Mouse (Mus musculus) adrenal gland, postnatal 10 days (tissue): ENCODE measurements around the gene Sptssa. TPM values are rescaled to one million over a fixed set of nuclear protein-coding genes. Genes with fewer than 3 reads are reported as not detected.
"Not testable (repeated sequence)": the region's sequence is repeated elsewhere in the genome, so short reads cannot be mapped to it uniquely, and the experiment has no call there.

Experiments
- DNase-seq: peaks from one replicate; pipeline ENCODE4 v3.0.0; 2021; ENCODE audit warnings: mixed read lengths
- long read RNA-seq, 2 experiments: library from polyadenylated mRNA; stranded (forward); transcript quantifications; one replicate each; pipeline ENCODE4 v2.0.0; 2021
- total RNA-seq, 2 experiments: library from RNA; stranded (reverse); gene quantifications; 2 replicates each; pipeline ENCODE4 v1.2.3; 2021

Sptssa gene
- total RNA-seq, result 10 to 100 TPM; 76.7 to 77.1 TPM
- long read RNA-seq, experiment 1, transcript Sptssa-201 (2 exons, 1,346 nt), result major isoform, 201 of 211 reads
- long read RNA-seq, experiment 1, partial matches to known transcripts, result 8 of 211 reads
- long read RNA-seq, experiment 1, other reads (novel, unspliced or antisense), result 2 of 211 reads
- long read RNA-seq, experiment 2, transcript Sptssa-201 (2 exons, 1,346 nt), result major isoform, 86 of 90 reads
- long read RNA-seq, experiment 2, partial matches to known transcripts, result 4 of 90 reads
- long read RNA-seq, experiment 2, other reads (novel, unspliced or antisense), result 0 of 90 reads

- DNase-seq, result peak; percentile 98
These were observed at the start of gene Sptssa for GRCm38 (mm10) chr12:54656396-54657171. Gene Sptssa, minus strand, starts transcription at chr12:54656573.

- no peak for DNase-seq
These were observed 43.0 kb upstream of the Sptssa start for GRCm38 (mm10) chr12:54699394-54699793.

- DNase-seq, result peak; percentile 13
These were observed 41.4 kb upstream of the Sptssa start for GRCm38 (mm10) chr12:54697791-54698250.

- peak; percentile 18 for DNase-seq
These were observed 40.7 kb upstream of the Sptssa start for GRCm38 (mm10) chr12:54697003-54697597.

- DNase-seq, result peak; percentile 95
These were observed 40.0 kb upstream of the Sptssa start for GRCm38 (mm10) chr12:54696242-54697002.

- DNase-seq, result peak; percentile 96
These were observed 39.3 kb upstream of the Sptssa start, which contains the start of gene Eapp for GRCm38 (mm10) chr12:54695511-54696241. Gene Eapp, minus strand, starts transcription at chr12:54695897.

GRCm38 (mm10) chr12:54694847-54695510 is 38.6 kb upstream of the Sptssa start:
- no peak for DNase-seq

- DNase-seq, result no peak
These were observed 32.7 kb upstream of the Sptssa start for GRCm38 (mm10) chr12:54689082-54689481.

- DNase-seq, result no peak
These were observed 26.8 kb upstream of the Sptssa start for GRCm38 (mm10) chr12:54683182-54683581.

- no peak for DNase-seq
These were observed 20.3 kb upstream of the Sptssa start for GRCm38 (mm10) chr12:54676709-54677108.

- no peak for DNase-seq
These were observed 19.0 kb upstream of the Sptssa start for GRCm38 (mm10) chr12:54675396-54675795.

GRCm38 (mm10) chr12:54671262-54671661 is 14.9 kb upstream of the Sptssa start:
- DNase-seq, result no peak

- DNase-seq, result no peak
These were observed 11.8 kb upstream of the Sptssa start for GRCm38 (mm10) chr12:54668141-54668540.

GRCm38 (mm10) chr12:54665526-54665925 is 9.2 kb upstream of the Sptssa start:
- no peak for DNase-seq

GRCm38 (mm10) chr12:54661470-54661869 is 5.1 kb upstream of the Sptssa start:
- DNase-seq, result not testable (repeated sequence)

GRCm38 (mm10) chr12:54659901-54660300 is 3.5 kb upstream of the Sptssa start:
- no peak for DNase-seq

GRCm38 (mm10) chr12:54658425-54659092 is 2.2 kb upstream of the Sptssa start:
- no peak for DNase-seq

GRCm38 (mm10) chr12:54657951-54658350 is 1.6 kb upstream of the Sptssa start:
- no peak for DNase-seq

- no peak for DNase-seq
These were observed 853 bp upstream of the Sptssa start for GRCm38 (mm10) chr12:54657226-54657625.

GRCm38 (mm10) chr12:54656039-54656395 is 356 bp downstream of the Sptssa start:
- no peak for DNase-seq
